Mouse (Mus musculus) cerebellum, postnatal 25 days (tissue): ENCODE data around the gene Pde1a.

Experiments used
- DNase-seq, 2 experiments: peaks; one replicate each; pipeline ENCODE4 v3.0.0; 2021; ENCODE audit warnings: mixed read lengths in 2 of 2

Pde1a gene

GRCm38 (mm10) chr2:80038642-80039445 is 90.4 kb downstream of the Pde1a start:
- DNase-seq: no peak

- DNase-seq: no peak
Measured at GRCm38 (mm10) chr2:80037971-80038370, 91.3 kb downstream of the Pde1a start.

GRCm38 (mm10) chr2:80029051-80029450 is 100.2 kb downstream of the Pde1a start:
- no peak for DNase-seq

- DNase-seq: no peak
Measured at GRCm38 (mm10) chr2:80026053-80026452, 103.2 kb downstream of the Pde1a start.

GRCm38 (mm10) chr2:80025597-80025996 is 103.7 kb downstream of the Pde1a start:
- no peak for DNase-seq

GRCm38 (mm10) chr2:80025038-80025437 is 104.2 kb downstream of the Pde1a start:
- no peak for DNase-seq

- DNase-seq: no peak
Measured at GRCm38 (mm10) chr2:80014161-80014560, 115.1 kb downstream of the Pde1a start.

- DNase-seq: no peak
Measured at GRCm38 (mm10) chr2:80013060-80013459, 116.2 kb downstream of the Pde1a start.

- no peak for DNase-seq
Measured at GRCm38 (mm10) chr2:79999168-79999567, 130.1 kb downstream of the Pde1a start.

GRCm38 (mm10) chr2:79998460-79998859 is 130.8 kb downstream of the Pde1a start:
- DNase-seq: no peak

GRCm38 (mm10) chr2:79991642-79992041 is 137.6 kb downstream of the Pde1a start:
- no peak for DNase-seq

- no peak for DNase-seq
Measured at GRCm38 (mm10) chr2:79983778-79984177, 145.5 kb downstream of the Pde1a start.

- no peak for DNase-seq
Measured at GRCm38 (mm10) chr2:79983222-79983632, 146.0 kb downstream of the Pde1a start.

GRCm38 (mm10) chr2:79981781-79982180 is 147.5 kb downstream of the Pde1a start:
- DNase-seq: no peak

- no peak for DNase-seq
Measured at GRCm38 (mm10) chr2:79978992-79979391, 150.3 kb downstream of the Pde1a start.

GRCm38 (mm10) chr2:79977259-79977658 is 152.0 kb downstream of the Pde1a start:
- DNase-seq: no peak

GRCm38 (mm10) chr2:79975947-79976346 is 153.3 kb downstream of the Pde1a start:
- DNase-seq: no peak

GRCm38 (mm10) chr2:79972271-79972670 is 157.0 kb downstream of the Pde1a start:
- DNase-seq: no peak

- no peak for DNase-seq
Measured at GRCm38 (mm10) chr2:79969594-79969993, 159.7 kb downstream of the Pde1a start.

- DNase-seq: no peak
Measured at GRCm38 (mm10) chr2:79966681-79967506, 162.4 kb downstream of the Pde1a start.

GRCm38 (mm10) chr2:79966086-79966485 is 163.2 kb downstream of the Pde1a start:
- DNase-seq: no peak

- no peak for DNase-seq
Measured at GRCm38 (mm10) chr2:79964964-79965363, 164.3 kb downstream of the Pde1a start.

GRCm38 (mm10) chr2:79961421-79961820 is 167.8 kb downstream of the Pde1a start:
- no peak for DNase-seq
